Mouse (Mus musculus) megakaryocyte, embryonic 14.5 days (primary cell): ENCODE results near the gene Qrich1. TPM values are rescaled to one million over a fixed set of nuclear protein-coding genes. Genes with fewer than 3 reads are reported as not detected.
A peak's percentile ranks its signal among the peaks of the same experiment; 100 is the strongest.

ENCODE experiments used
- H3K27me3 ChIP-seq: replicated peaks from 2 replicates; pipeline ENCODE3; 2012; ENCODE audit warnings: inconsistent platforms
- H3K36me3 ChIP-seq: replicated peaks from 2 replicates; pipeline ENCODE3; 2012; ENCODE audit warnings: low read length, inconsistent platforms, mixed read lengths
- H3K4me1 ChIP-seq: 2 replicates; pipeline ENCODE4 v1.6.1; 2012; ENCODE audit warnings: inconsistent platforms
- H3K4me3 ChIP-seq: replicated peaks from 2 replicates; pipeline ENCODE3; 2012; ENCODE audit warnings: moderate library complexity, mild to moderate bottlenecking, inconsistent platforms
- H3K9me3 ChIP-seq: 2 replicates; pipeline ENCODE4 v1.6.1; 2012; ENCODE audit warnings: inconsistent platforms
- FLI1 ChIP-seq: IDR thresholded peaks from 2 replicates; pipeline ENCODE4 v1.6.1; 2012; ENCODE audit warnings: low read length, inconsistent platforms, mixed read lengths
- GATA1 ChIP-seq: IDR thresholded peaks from 3 replicates; pipeline ENCODE4 v1.6.1; 2012; ENCODE audit warnings: mixed read lengths, low read length, inconsistent platforms, borderline replicate concordance
- polyA plus RNA-seq: library from polyadenylated mRNA; stranded (reverse); fragments of >175 nt; gene quantifications from 2 replicates; pipeline ENCODE4 v1.2.3, GENCODE M21; 2012; ENCODE audit warnings: low replicate concordance; ENCODE audit not compliant: insufficient read depth

Gene Qrich1
- polyA plus RNA-seq, 1 experiment = 22.0 TPM

DNA sequence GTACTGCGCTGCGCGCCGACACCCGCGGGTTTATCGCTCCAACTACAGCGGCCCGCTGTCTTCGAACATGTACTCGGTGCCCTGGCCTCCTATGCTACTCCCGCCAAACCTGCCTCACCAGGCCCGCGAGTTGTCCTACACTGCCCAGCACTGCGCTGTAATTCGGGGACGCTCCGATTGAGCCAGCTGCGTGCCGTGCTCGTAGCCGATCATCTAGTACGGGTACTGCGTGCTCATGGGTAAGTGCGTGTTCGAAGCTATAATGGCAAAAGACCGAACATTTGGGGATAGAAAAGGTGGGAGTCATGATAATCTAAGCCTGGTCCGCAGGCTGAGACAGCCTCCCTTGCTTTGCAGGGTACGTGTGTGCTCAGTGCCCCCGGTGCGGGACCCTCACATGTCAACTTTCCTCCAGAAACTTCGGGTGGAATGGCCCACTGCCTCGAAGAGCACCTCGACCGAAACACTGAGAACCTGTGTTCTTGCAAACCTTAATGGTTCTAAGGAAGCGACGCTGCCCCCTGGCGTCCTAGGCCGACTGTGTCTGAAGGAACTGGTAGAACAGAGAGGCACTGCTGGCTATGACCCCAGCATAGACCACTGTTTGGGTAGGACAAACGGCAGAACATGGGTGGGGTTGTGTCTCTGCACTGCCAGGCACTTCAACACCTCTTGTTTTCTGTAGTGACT lies 53.7 kb downstream of the Qrich1 start:
- peaks cover 84% of the 10 kb centered on the region for H3K4me1 ChIP-seq
- TF ChIP-seq FLI1 (no peak), GATA1 (no peak)

DNA sequence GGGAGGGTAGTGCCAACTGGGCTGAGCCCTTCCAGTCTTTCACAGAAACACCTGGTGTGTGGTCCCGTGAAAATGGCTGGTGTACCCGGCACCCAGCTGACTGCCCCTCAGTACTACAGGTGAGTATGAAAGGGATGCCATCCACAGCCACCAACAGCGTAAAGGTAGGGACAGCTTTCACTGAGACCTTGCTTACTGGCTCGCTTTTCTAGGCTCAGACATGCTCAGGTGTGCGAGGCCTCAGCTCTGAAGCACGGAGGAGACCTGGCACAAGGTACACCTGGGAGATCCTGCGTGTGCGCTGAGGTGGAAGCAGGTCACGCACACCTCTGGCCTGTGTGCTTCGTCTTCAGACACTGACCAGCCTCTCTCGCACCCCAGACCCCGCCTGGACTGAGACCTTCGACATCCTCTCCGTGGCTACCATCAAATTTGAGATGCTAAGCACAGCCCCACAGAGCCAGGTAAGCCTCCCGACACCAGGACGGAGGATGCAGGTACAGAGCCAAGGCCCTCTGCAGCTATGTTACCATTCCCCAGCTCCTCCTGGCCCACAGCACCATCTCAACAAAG lies 54.9 kb downstream of the Qrich1 start:
- H3K4me1 ChIP-seq = peaks cover 78% of the 10 kb centered on the region
- no peaks in the 10 kb centered on the region for H3K9me3 ChIP-seq
- TF ChIP-seq FLI1 = no peak
- no peak for TF ChIP-seq GATA1
- H3K4me3 ChIP-seq = peak overlapping the region; percentile 34
- no peaks in the 10 kb centered on the region for H3K27me3 ChIP-seq
- H3K36me3 ChIP-seq = peaks cover 60% of the 10 kb centered on the region

More for the DNA sequence above, 53.7 kb downstream of the Qrich1 start:
- Histone ChIP-seq H3K4me3 (peak overlapping the region; percentile 99), H3K36me3 (peaks cover 57% of the 10 kb centered on the region), H3K27me3 (no peaks in the 10 kb centered on the region), H3K9me3 (no peaks in the 10 kb centered on the region)

DNA sequence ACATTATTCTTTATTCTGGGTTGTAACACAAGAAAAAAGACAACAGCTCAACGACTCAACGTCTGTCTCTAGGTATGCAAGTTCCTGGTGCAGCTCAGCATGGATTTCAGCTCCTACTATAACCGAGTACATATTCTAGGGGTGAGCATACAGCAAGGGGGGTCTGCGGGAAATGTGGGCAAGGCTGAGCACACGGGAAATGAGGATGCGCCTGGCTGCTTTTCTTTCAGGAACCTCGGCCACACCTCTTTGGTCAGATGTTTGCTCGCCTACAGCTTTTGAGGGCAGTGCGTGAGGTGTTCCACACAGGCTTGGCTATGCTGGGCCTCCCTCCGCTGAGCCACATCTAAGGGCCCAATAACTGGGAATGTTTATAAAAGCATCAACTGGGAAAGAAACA lies 55.7 kb downstream of the Qrich1 start:
- peaks cover 62% of the 10 kb centered on the region for H3K36me3 ChIP-seq
- no peak overlapping the region for H3K4me3 ChIP-seq
- peaks cover 81% of the 10 kb centered on the region for H3K4me1 ChIP-seq
- TF ChIP-seq GATA1 = no peak
- no peak for TF ChIP-seq FLI1
- H3K27me3 ChIP-seq = no peaks in the 10 kb centered on the region
- no peaks in the 10 kb centered on the region for H3K9me3 ChIP-seq

DNA sequence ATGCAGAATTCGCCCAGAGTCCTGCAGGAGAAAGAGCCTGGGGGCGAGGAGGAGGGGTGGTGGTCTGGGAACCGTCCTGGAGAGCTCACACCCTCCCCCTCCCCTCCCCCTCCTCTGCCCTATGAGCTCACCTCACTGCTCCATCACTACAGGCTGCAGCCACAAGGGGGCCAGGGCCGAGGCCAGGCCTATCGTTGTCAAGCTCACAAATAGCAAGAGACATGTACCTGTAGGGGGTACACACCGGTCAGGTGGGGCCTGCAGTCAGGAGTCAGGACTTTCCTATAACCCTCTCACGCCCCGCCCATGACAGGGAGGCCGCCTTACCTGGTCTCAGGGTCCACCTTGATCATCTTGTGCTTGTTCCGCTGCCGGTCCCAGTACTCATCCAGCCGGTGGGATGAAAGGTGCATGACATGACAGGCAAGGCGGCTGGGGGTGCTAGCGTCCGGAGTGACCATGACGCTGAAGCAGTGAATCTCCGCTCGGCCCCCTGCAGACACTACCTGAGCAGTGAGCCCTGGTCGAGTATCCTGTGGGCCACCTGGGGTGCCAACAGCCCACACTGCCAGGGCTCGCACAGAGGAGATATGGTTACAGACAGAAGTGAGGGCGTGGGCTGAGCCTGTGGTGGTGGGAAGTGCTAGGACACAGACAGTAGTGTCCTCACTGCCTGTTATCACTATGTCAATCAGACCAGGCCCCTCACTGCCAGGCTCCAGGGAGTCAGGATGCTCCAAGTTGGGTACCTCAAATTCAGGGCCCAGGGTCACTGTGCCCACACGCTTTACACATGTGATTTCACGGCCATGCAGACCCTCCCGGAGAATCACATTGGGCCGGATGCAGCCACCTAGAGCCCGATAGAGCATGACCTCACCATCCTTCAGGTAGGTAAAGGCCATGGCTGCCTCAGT lies 57.4 kb downstream of the Qrich1 start:
- Histone ChIP-seq H3K36me3 (peaks cover 62% of the 10 kb centered on the region), H3K4me3 (no peak overlapping the region), H3K27me3 (no peaks in the 10 kb centered on the region), H3K9me3 (no peaks in the 10 kb centered on the region), H3K4me1 (peaks cover 86% of the 10 kb centered on the region)
- no peak for TF ChIP-seq GATA1
- no peak for TF ChIP-seq FLI1

DNA sequence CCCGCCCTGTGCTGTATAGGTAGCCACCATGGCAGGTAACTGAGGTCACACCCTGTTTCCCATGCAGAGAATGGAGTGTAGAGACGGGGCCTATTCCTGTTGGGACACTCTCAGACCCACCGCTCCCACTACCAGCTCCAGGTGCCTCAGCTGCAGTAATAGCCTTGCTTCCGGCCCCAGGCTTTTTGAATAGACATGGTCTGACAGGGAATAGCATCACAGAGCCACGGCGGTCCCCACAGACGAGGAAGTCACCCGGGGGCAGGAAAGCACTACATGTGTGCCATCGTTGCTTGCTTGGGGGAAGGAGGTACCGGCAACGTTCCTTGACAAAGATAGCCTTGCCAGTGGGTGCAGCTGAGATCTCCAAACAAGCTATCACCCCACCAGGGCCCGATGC lies 58.3 kb downstream of the Qrich1 start:
- no peak for TF ChIP-seq GATA1
- no peak for TF ChIP-seq FLI1
- Histone ChIP-seq H3K4me3 (no peak overlapping the region), H3K36me3 (peaks cover 64% of the 10 kb centered on the region), H3K27me3 (no peaks in the 10 kb centered on the region), H3K9me3 (no peaks in the 10 kb centered on the region), H3K4me1 (peaks cover 87% of the 10 kb centered on the region)

DNA sequence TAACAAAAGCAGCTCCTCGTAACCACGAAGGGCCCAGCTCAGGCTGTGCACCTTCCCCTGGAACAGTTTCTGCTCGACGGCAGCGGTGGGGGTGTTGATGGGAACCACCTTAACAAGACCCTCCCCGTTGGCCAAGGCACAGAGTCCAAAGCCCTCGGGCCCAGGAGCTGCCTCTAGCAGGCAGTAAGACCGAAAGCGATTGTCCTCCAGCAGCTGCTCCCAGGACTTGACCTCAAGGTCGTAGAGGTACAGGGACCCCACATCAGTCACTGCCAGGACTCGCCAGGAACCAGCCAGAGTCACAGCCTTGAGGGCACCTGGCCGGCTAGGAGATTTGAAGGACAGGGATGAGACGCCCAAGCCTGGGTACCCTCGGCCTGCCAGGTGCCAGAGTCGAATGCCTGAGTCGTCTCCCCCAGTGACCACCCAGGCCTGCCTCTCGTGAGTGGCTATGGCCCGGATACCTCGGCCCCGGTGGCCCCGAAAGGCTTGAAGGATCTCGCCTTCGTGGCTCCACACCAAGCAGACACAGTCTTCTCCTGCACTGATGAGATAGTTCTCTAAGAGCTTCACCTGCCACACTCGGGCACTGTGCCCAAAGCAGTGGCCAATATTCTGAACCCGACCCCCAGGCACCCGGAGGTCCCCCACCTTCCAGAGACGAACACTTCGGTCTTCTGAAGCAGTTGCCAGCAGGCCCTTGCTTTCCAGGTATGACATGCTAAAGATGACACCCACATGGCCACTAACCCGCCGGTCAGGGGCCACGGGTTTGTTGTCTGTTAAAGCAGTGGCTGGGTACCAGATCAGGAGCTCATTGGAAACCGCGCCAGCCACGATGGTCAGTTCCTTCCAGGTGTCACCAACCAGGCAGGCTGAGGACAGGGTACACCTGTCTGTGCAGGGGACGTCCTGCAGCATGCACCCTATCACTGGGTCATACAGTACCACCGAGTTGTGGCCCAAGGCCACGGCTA lies 59.0 kb downstream of the Qrich1 start:
- Histone ChIP-seq H3K4me1 (peaks cover 85% of the 10 kb centered on the region), H3K36me3 (peaks cover 63% of the 10 kb centered on the region), H3K9me3 (no peaks in the 10 kb centered on the region), H3K4me3 (peak overlapping the region; percentile 23), H3K27me3 (no peaks in the 10 kb centered on the region)
- no peak for TF ChIP-seq GATA1
- no peak for TF ChIP-seq FLI1

DNA sequence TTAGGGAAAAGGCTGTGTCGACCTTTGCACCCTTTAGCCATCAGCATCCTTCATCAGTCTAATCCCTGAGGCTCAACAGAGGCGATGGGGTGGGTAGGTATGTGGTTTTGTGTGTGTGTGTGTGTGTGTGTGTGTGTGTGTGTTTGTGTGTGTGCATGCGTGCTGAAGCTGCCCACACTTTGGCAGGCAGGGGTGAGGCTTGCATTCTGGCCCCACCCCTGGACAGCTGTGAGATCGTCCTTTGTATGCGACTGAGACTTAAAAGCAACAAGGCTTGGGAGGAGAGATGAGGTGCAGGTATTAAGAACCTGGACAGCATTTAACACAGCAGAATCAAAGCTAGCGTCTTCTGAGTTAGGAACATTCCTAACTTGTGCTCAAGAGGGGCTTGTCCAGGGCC lies 60.4 kb downstream of the Qrich1 start:
- peaks cover 49% of the 10 kb centered on the region for H3K36me3 ChIP-seq
- no peaks in the 10 kb centered on the region for H3K27me3 ChIP-seq
- no peak for TF ChIP-seq FLI1
- TF ChIP-seq GATA1 = no peak
- H3K9me3 ChIP-seq = no peaks in the 10 kb centered on the region
- peaks cover 78% of the 10 kb centered on the region for H3K4me1 ChIP-seq
- no peak overlapping the region for H3K4me3 ChIP-seq

DNA sequence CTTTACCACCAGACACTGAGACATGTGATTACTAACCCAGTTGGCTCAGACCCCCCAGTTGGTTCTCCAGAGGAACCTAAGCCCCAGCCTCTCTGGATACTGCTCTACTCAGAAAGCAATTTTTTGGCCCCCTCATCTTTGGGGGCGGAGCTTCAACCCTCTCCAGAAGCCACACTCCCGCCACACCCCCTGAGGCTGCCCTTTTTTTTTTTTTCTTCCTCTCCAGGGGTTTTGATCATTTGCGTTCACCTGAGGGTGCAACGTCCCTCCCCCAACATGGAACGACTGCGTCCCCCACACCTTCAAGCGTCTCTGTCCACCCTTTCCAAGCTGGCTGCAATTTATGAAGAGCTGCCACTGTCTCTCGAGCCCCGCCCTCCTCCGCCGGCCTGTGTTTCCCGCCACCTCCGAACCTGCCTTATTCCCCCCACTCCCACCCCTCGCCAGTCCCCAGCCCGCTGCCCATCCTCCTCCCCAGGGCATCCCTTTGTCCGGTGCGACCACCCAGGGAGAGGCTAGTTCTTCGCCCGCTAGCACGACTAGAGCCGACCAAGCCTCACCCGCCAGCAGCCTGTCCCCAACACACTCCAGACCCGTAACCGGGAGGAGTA lies 61.4 kb downstream of the Qrich1 start:
- Histone ChIP-seq H3K4me3 (peak overlapping the region; percentile 96), H3K4me1 (peaks cover 78% of the 10 kb centered on the region), H3K36me3 (peaks cover 39% of the 10 kb centered on the region), H3K9me3 (no peaks in the 10 kb centered on the region), H3K27me3 (no peaks in the 10 kb centered on the region)
- no peak for TF ChIP-seq FLI1
- TF ChIP-seq GATA1 = no peak
